Mouse (Mus musculus): ENCODE measurements around the gene Rps26.

The Rps26 gene

GRCm38 (mm10) chr10:128626311-128627310 lies at the start of gene Rps26:
Rps26 (minus strand) TSS chr10:128626747.
- peak; percentile 99 for DNase-seq

GRCm38 (mm10) chr10:128674469-128675008 lies 48.0 kb upstream of the Rps26 start:
- peak; percentile 63 for DNase-seq

DNA sequence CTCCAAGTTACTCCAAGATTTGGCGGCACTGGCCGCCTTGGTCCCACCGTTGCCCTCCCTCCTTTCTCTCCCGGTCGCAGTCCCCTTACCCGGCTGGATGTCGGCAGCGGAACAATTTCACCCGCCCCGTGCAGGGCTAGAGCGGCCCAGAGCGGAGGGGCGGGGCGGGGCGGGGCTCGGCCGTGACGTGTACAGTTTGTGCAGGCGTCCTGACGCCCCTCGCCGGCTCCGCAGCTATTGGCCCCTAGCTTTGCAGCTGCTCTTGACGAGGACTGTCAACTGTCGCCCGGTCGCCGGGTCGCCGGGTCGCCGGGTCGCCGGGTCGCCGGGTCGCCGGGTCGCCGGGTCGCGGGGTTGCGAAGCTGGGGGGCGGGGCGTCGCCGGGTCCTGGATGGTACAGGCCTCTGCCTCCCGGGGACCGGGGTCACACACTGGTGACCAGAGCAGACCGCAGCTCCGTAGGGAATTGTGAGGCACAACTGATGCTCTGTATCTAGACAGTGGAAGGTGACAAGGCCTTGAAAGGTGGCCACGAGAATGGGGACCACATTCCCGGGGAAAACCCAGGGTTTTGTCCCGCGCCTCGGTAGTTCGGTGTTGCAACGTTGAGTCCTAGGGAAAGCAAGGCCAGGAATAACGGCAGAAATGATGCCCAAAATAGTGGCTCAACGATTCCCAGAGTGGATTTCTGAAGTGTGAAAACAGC lies 47.4 kb upstream of the Rps26 start, which contains the start of gene Suox:
Gene Suox, minus strand, starts transcription at position 311 of the 706 bp plus-strand sequence.
- peak; percentile 83 for DNase-seq

DNA sequence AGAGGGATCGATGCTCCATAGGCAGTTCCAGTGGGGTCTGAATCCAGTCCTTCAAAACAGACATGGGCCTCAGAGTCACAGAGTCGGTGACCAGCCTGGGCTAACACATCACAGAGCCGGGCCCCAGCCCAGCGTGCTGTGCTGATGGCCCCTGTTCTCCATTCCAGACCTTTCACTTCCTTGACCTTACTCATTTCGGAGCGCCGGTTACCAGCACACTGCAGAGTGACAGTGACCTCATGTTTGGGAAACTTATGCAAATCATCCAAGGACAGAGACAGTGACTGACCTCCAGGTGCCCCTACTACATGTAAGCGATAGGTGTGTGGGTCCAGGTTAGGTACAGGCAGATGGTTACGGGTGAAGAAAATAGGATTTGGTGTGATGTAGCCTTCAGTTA lies 44.6 kb upstream of the Rps26 start:
- no peak for DNase-seq

DNA sequence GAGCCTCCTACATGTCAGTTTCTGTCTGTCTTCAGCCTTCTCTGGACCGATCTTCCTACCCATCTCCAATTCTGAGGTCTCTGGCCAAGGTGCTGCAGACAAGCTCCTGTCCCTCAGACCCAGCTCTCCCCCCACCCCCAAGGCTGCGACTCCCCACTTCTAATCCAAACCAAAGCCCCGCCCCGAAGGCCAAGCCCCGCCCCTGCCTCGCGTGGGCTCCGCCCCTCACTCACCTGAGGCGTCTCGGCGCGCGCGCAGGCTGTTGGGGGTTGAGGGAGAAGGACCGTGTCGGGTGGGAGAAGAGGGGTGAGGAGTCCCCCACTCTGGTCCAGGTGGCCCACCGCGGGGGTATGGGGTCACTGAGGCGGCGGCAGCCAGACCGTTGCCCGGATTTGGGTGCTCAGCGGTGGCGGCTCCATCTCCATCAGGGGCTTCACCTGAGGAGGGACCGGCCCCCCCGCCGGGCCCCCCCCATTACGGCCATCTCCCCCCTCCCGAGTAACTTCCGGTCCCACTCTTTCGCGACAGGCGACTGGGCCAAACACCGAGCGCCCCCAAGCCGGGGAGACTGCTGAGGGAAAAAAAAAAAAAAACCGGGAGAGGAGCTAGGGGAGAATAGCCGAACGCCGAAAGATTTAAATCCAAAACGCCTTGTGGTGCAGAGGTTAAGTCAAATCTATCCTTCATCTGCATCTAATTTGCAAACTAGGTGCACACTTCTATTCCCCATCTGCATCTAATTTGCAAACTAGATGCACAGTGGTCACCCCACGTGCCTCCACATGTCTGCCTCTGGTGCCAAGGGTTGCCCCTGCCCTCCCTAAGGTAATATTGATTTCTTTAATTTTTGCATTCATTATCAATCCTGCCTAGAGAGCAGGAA lies 42.5 kb upstream of the Rps26 start:
- peak; percentile 90 for DNase-seq

DNA sequence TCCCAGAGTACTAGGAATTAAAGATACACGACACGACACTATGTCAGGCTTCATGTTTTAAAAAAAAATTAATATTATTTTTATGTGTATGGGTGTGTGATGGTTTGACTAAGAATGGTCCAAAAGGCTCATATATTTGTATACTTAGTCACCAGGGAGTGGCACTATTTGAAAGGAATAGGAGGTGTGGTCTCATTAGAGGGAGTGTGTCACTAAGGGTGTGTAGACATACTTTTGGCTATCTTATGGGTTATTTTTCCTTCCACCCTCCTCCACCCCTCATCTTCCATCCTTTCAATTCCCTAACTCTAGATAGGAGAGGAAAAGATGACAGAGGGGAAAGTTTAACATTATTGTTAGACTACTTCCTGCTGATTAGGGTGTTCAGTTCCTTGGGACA lies 39.3 kb upstream of the Rps26 start:
- DNase-seq: no peak

DNA sequence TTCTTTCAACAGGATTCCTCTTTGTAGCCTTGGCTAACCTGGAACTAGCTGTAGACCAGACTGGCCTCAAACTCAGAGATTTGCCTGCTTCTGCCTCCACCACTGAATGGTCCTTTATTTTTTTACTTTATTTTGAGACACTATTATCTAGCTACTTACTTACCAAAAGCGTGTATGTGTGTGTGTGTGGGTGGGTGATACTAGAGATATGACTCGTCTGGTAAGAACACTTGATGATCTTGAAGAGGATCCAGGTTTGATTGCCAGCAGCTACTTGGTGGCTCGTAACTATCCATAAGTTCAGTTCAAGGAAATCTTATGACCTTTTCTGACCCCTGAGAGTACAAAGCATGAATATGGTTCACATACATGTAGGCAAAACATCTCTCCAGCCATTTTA lies 38.8 kb upstream of the Rps26 start:
- no peak for DNase-seq

DNA sequence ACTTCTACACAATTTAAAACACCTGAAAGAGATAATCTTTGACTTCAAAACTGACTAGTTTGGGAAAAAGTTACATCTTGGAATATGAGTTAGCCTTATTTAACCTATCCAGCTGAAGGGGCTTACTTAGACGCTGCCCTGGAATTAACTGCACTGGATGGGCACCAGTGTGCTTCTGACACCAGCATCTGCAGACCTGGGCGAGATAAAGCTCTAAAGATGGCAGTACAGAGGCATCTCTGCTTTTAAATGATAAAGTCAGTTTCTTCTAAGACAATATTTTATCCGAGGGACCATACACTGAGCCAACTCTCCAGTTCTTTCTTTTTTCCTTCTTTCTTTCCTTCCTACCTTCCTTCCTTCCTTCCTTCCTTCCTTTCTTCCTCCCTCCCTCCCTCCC lies 38.3 kb upstream of the Rps26 start:
- DNase-seq: no peak

- DNase-seq: no peak
These were observed 37.1 kb upstream of the Rps26 start for GRCm38 (mm10) chr10:128663441-128664220.

- DNase-seq: no peak
These were observed 35.9 kb upstream of the Rps26 start for GRCm38 (mm10) chr10:128662465-128662864.

- DNase-seq: no peak
These were observed 32.9 kb upstream of the Rps26 start for GRCm38 (mm10) chr10:128659490-128659889.

DNA sequence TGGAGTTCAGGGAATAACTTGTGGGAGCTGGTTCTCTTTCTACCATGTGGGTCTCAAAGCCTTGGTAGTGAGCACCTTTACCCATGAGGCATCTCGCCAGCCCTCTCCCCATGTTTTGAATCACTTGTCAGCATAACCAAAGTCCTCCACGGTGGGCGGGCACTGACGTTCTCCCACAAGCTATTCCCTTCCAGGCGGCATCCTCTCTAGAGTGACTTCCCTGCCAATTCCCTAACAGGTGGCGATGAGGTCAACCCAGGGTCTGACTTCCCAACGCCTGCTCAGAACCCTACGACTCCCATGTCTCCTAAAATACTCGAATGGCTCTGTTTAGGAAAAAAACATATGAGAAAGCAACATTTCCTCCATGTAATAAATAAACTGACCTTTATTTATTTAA lies 31.3 kb upstream of the Rps26 start:
- no peak for DNase-seq

DNA sequence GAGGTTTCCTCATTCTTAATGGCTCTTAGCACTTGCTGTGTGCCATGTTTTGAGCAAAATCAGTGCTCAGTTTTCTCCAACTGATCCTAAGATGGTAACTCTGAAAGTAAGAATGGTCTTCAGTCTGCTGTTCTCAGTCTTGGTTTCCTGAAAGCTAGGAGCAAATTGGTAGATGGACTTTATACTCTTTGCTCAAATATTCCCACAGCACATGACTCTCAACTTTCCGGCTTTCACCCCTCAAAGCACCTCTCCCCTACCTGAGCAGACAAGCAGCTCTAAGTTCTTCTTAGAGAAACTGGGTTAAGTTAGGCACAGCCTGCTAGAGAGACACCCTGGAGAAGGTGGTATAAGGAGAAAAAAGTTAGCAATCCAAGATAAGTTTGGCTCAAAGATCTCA lies 30.2 kb upstream of the Rps26 start:
- no peak for DNase-seq

DNA sequence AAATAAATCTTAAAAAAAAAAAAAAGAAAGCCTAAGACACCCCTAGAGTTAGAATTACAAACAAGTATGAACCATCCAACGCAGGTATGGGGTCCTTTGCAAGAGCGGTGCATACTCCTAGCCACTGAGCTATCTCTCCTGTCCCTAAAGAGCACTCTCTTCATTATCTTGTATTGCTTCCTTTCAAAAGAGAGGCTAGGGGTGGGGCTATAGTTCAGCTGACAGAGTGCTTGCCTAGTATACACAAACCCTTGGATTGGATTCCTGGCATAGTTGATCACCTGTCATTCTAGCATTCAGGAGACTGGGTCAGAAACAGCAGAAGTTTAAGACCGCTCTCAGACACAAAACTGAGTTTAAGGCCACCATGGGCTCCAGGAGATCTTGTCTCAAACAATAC lies 28.7 kb upstream of the Rps26 start:
- no peak for DNase-seq

- DNase-seq: no peak
These were observed 27.3 kb upstream of the Rps26 start for GRCm38 (mm10) chr10:128653866-128654265.

DNA sequence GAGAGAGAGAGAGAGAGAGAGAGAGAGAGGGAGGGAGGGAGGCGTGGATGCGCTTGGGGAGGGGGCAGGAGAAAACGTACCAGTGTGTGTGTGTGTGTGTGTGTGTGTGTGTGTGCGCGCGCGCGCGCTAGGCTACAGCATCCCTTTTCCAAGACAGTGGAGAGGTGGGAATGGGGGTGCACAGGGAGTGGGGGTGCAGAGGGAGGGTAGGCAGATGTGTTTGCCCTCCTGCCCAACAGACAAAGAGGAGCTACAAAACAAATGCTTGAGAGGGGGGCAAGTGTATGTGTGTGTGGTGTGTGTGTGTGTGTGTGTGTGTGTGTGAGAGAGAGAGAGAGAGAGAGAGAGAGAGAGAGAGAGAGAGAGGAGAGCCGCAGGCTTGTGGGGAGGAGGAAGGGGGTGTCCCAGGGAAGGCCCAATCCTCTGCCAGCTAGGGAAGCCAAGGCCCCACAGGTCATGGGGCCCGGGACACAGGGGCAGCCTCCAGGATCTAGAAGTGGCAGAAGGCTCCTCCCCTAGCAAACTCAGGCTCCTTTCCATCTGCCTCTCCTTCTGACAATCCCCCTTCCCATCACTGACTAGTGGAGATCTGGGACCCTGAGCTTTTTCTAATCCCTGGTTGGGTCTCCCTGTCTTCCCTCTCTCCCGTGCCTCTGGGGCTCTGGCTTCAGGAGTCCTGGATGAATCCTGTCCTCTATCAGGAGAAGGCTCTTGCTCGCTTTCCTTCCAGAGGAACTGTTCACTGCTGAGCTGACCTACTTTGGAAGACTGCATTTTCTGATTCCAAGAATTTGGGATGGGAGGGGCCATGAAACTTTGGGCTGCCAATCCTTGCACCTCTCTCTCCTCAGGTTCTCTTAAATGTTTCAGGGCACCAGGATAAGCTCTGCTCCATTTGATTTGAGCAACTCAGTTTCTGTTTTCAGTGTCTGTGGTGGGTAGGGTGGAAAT lies 19.9 kb upstream of the Rps26 start:
- DNase-seq: peak; percentile 46

GRCm38 (mm10) chr10:128645111-128646011 lies 18.8 kb upstream of the Rps26 start, which contains the start of gene Ikzf4:
Ikzf4 (minus strand) TSS chr10:128645991.
- DNase-seq: peak; percentile 61

- DNase-seq: no peak
These were observed 16.2 kb upstream of the Rps26 start for GRCm38 (mm10) chr10:128642749-128643148.

DNA sequence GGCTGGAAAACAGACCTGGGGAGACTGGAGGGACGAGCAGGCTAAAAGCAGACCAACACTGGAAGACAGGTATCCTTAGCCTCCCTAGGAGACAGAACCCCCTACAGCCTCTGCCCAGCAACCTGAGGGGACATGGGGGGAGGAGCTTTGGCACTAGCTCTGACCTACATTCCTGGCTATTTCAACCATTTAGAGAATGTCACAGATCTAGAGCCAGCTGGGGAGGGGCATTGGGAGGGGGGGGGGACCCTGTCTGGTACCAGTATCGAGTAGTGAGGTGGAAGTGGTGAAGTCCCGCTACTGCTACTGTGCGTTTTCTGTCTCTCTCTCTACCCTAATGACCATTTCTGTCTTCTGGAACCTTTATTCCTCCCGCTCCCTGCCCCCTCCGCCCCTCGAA lies 15.3 kb upstream of the Rps26 start:
- no peak for DNase-seq

All from cerebellum, adult 9-10 months (tissue).